Mouse (Mus musculus): ENCODE measurements around the gene Runx1. TPM values are rescaled to one million over a fixed set of nuclear protein-coding genes. Genes with fewer than 3 reads are reported as not detected.

Runx1 gene
- polyA plus RNA-seq, 1 experiment from 2014 or later = 9.1 TPM

GRCm38 (mm10) chr16:92656750-92657149, 169.2 kb downstream of the Runx1 start:
- DNase-seq (ENCODE audit: low spot score) = peak; percentile 36
- peak overlapping the region; percentile 15; the same call in 1 of the 2 replicates for H3K27ac ChIP-seq (ENCODE audit: low read length)
- no peak for TF ChIP-seq EP300 (IDR thresholded peaks at IDR 0.05)
- TF ChIP-seq CTCF (IDR thresholded peaks at IDR 0.05) = no peak
- H3K36me3 ChIP-seq (ENCODE audit: insufficient read depth, low read length) = no peaks in the 10 kb centered on the region
- no peak overlapping the region for H3K4me2 ChIP-seq (replicated peaks; ENCODE audit: low read depth, low read length)
- no peak overlapping the region for H3K4me3 ChIP-seq (ENCODE audit: low read depth, low read length)
- peaks cover 5% of the 10 kb centered on the region; the same call in 1 of the 2 replicates for H3K4me1 ChIP-seq (ENCODE audit: insufficient read depth, low read depth, low read length)
- whole genome bisulfite sequencing = 55% methylated on average over 5 of the region's 5 CpGs
- H3K9ac ChIP-seq (replicated peaks; ENCODE audit: low read depth) = no peak overlapping the region
- no peak for ATAC-seq
- no peaks in the 10 kb centered on the region for H3K27me3 ChIP-seq (replicated peaks; ENCODE audit: insufficient read depth, low read length)
- no peaks in the 10 kb centered on the region for H3K9me3 ChIP-seq (ENCODE audit: low read length)

DNA sequence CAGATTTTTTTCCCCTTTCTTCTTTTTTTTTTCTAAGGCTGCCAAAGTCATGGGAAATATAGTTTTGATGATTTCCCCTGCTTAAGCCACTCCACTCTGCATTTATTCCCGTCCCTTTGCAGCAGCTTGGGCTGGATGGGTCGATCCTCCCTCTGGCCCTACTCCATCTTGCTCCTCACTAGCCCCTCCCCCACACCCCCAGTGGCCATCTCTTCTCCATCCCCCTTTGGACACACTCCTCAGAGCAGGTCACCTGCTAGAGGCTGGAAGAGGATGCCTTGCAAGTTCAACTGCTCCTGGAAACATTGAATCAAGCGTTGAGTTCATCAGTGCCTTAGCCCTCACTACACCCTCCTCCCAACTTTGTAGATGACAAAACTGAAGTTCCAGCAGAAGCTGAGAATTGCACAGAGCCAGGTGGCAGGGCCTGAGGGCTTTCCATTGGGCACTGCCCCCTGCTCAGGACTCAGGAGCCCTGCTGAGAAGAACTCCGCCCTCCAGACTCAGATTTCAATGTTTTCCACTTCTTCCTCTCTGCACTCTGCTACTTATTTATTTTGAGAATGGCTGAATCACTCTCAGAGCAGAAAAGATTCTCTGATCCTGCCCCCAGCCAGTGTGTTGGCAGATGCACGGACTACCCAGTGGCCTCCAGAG, 171.5 kb downstream of the Runx1 start:
- Histone ChIP-seq H3K36me3 (ENCODE audit: insufficient read depth, low read length) (no peaks in the 10 kb centered on the region), H3K9me3 (ENCODE audit: low read length) (no peaks in the 10 kb centered on the region), H3K9ac (replicated peaks; ENCODE audit: low read depth) (no peak overlapping the region), H3K27ac (ENCODE audit: low read length) (peak overlapping the region; percentile 40; the same call in 1 of the 2 replicates), H3K4me2 (replicated peaks; ENCODE audit: low read depth, low read length) (no peak overlapping the region), H3K27me3 (replicated peaks; ENCODE audit: insufficient read depth, low read length) (no peaks in the 10 kb centered on the region), H3K4me1 (ENCODE audit: insufficient read depth, low read depth, low read length) (peaks cover 5% of the 10 kb centered on the region; the same call in 1 of the 2 replicates), H3K4me3 (ENCODE audit: low read depth, low read length) (no peak overlapping the region)
- 27% methylated on average over 5 of the region's 5 CpGs for WGBS
- peak; percentile 64 for DNase-seq (ENCODE audit: low spot score)
- peak; percentile 64 for ATAC-seq
- TF ChIP-seq EP300 (IDR thresholded peaks at IDR 0.05) (no peak), CTCF (IDR thresholded peaks at IDR 0.05) (no peak)

DNA sequence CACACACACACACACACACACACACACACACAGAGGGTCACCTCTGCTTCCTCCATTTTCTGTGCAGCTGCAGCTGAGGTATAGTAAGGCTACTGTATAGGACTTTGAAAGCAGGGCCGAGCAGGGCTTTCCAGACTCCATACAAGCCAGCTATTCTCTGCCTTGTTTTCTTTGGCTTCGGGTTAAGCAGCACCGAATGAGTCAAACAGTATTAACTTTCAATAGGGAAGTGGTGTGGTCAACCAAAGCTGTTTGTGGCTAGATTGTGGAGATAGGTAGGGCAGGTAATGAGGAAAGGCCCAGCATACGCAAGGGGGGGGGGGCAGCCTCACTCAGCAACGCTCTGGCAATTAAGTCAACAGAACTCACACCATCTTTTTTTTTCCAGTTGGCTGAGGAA, 172.1 kb downstream of the Runx1 start:
- TF ChIP-seq EP300 (IDR thresholded peaks at IDR 0.05) (no peak), CTCF (IDR thresholded peaks at IDR 0.05) (no peak)
- no peak overlapping the region for H3K4me3 ChIP-seq (ENCODE audit: low read depth, low read length)
- no peaks in the 10 kb centered on the region for H3K27me3 ChIP-seq (replicated peaks; ENCODE audit: insufficient read depth, low read length)
- H3K36me3 ChIP-seq (ENCODE audit: insufficient read depth, low read length) = no peaks in the 10 kb centered on the region
- no peak overlapping the region for H3K9ac ChIP-seq (replicated peaks; ENCODE audit: low read depth)
- whole genome bisulfite sequencing = 45% methylated on average over 5 of the region's 5 CpGs
- peaks cover 5% of the 10 kb centered on the region; the same call in 1 of the 2 replicates for H3K4me1 ChIP-seq (ENCODE audit: insufficient read depth, low read depth, low read length)
- no peak overlapping the region for H3K4me2 ChIP-seq (replicated peaks; ENCODE audit: low read depth, low read length)
- no peaks in the 10 kb centered on the region for H3K9me3 ChIP-seq (ENCODE audit: low read length)
- no peak overlapping the region for H3K27ac ChIP-seq (ENCODE audit: low read length)
- DNase-seq (ENCODE audit: low spot score) (peak; percentile 41), ATAC-seq (peak; percentile 43; the same call in 1 of the 2 replicates)

- TF ChIP-seq CTCF (IDR thresholded peaks at IDR 0.05) = no peak
- TF ChIP-seq EP300 (IDR thresholded peaks at IDR 0.05) = no peak
- Histone ChIP-seq H3K4me3 (ENCODE audit: low read depth, low read length) (no peak overlapping the region), H3K27ac (ENCODE audit: low read length) (no peak overlapping the region), H3K9me3 (ENCODE audit: low read length) (no peaks in the 10 kb centered on the region), H3K9ac (replicated peaks; ENCODE audit: low read depth) (no peak overlapping the region), H3K27me3 (replicated peaks; ENCODE audit: insufficient read depth, low read length) (no peaks in the 10 kb centered on the region), H3K4me2 (replicated peaks; ENCODE audit: low read depth, low read length) (no peak overlapping the region), H3K36me3 (ENCODE audit: insufficient read depth, low read length) (no peaks in the 10 kb centered on the region), H3K4me1 (ENCODE audit: insufficient read depth, low read depth, low read length) (peaks cover 5% of the 10 kb centered on the region; the same call in 1 of the 2 replicates)
- WGBS = 95% methylated on average over 3 of the region's 3 CpGs
- ATAC-seq (no peak), DNase-seq (ENCODE audit: low spot score) (no peak)
These were observed 174.7 kb downstream of the Runx1 start for GRCm38 (mm10) chr16:92651256-92651655.

DNA sequence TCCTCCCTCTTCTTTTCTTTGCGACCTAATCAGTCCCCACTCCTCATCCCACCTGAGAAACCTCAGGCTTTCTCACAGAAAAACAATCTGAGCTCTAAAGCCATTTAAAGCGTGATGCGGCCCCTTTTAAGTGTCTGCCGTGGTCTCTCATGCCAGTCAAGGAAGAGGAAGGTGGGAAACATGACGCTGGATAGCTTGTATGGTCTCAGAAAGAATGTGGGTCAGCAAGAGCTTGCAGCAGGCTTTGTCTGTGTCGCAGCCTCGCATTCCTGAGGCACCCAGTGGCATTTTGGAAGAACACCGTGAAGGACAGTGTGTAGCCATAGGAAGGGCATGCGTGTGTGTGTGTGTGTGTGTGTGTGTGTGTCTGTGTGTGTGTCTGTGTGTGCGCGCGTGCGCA, 179.8 kb downstream of the Runx1 start:
- no peak for TF ChIP-seq CTCF (IDR thresholded peaks at IDR 0.05)
- TF ChIP-seq EP300 (IDR thresholded peaks at IDR 0.05) = no peak
- no peaks in the 10 kb centered on the region for H3K27me3 ChIP-seq (replicated peaks; ENCODE audit: insufficient read depth, low read length)
- 53% methylated on average over 13 of the region's 13 CpGs for WGBS
- peak overlapping the region; percentile 86 for H3K27ac ChIP-seq (ENCODE audit: low read length)
- no peaks in the 10 kb centered on the region for H3K9me3 ChIP-seq (ENCODE audit: low read length)
- H3K4me1 ChIP-seq (ENCODE audit: insufficient read depth, low read depth, low read length) = peaks cover 10% of the 10 kb centered on the region; the same call in 1 of the 2 replicates
- H3K9ac ChIP-seq (replicated peaks; ENCODE audit: low read depth) = no peak overlapping the region
- peak; percentile 46 for DNase-seq (ENCODE audit: low spot score)
- H3K36me3 ChIP-seq (ENCODE audit: insufficient read depth, low read length) = no peaks in the 10 kb centered on the region
- peak; percentile 26 for ATAC-seq
- H3K4me3 ChIP-seq (ENCODE audit: low read depth, low read length) = no peak overlapping the region
- no peak overlapping the region for H3K4me2 ChIP-seq (replicated peaks; ENCODE audit: low read depth, low read length)

GRCm38 (mm10) chr16:92645423-92646115, 180.4 kb downstream of the Runx1 start:
- peak; percentile 76 for ATAC-seq
- Histone ChIP-seq H3K4me2 (replicated peaks; ENCODE audit: low read depth, low read length) (no peak overlapping the region), H3K4me1 (ENCODE audit: insufficient read depth, low read depth, low read length) (peaks cover 10% of the 10 kb centered on the region; the same call in 1 of the 2 replicates)

More at GRCm38 (mm10) chr16:92645423-92646115, 180.4 kb downstream of the Runx1 start:
- H3K27ac ChIP-seq (ENCODE audit: low read length) = peak overlapping the region; percentile 86
- peak; percentile 78 for DNase-seq (ENCODE audit: low spot score)
- no peaks in the 10 kb centered on the region for H3K36me3 ChIP-seq (ENCODE audit: insufficient read depth, low read length)
- no peak overlapping the region for H3K4me3 ChIP-seq (ENCODE audit: low read depth, low read length)
- H3K9ac ChIP-seq (replicated peaks; ENCODE audit: low read depth) = no peak overlapping the region
- TF ChIP-seq EP300 (IDR thresholded peaks at IDR 0.05) (no peak), CTCF (IDR thresholded peaks at IDR 0.05) (no peak)
- H3K9me3 ChIP-seq (ENCODE audit: low read length) = no peaks in the 10 kb centered on the region
- WGBS = 44% methylated on average over 22 of the region's 22 CpGs
- no peaks in the 10 kb centered on the region for H3K27me3 ChIP-seq (replicated peaks; ENCODE audit: insufficient read depth, low read length)
